Mouse (Mus musculus): Measurements from ENCODE around the gene Nat9.

- TF ChIP-seq CTCF (IDR thresholded peaks at IDR 0.05; ENCODE audit: extremely low read depth, insufficient read length, insufficient replicate concordance, low read depth, low read length), result no peak
- TF ChIP-seq POLR2A (IDR thresholded peaks at IDR 0.05; ENCODE audit: low read depth, low read length), result no peak
Observed at GRCm38 (mm10) chr11:115208776-115209732, 21.4 kb upstream of the Nat9 start.
